Mouse (Mus musculus) liver, embryonic 14.5 days (tissue): ENCODE measurements around the gene Pigv.

ENCODE experiments used
- CTCF ChIP-seq: IDR thresholded peaks from 2 replicates; pipeline ENCODE4 v1.5.1; 2016; ENCODE audit warnings: antibody characterized with exemption, low read depth, control low read depth
- EP300 ChIP-seq: IDR thresholded peaks from 2 replicates; pipeline ENCODE4 v1.6.1; 2016; ENCODE audit warnings: antibody characterized with exemption, low read depth

DNA sequence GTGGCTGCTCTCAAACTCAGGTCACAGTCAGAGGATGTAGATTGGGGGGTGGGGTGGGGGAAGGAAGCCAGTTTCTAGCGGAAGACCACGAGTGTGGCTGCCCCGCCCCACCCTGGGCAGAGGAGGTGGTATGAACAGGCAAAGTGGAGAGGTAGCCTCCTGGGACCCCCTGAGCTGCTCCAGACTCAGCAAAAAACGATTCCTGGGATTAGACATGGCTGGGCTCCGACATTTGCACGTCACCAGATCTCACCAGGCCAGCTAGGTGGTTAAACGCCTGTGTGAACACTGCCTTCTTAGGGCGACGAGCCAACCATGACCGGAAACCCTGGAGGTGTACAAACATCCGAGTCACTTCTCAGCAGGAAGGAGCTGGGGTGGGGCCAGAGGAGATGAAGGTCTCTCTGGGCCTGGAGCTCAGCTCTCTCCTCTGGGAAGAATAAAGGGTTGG, 46.8 kb downstream of the Pigv start:
- no peak for TF ChIP-seq EP300
- TF ChIP-seq CTCF = no peak
